Mouse (Mus musculus) telencephalon, adult 2 months (tissue): ENCODE measurements around the gene Rapgef2.

Experiments used
- DNase-seq: peaks from one replicate; pipeline ENCODE4 v3.0.0-alpha.2; 2011; ENCODE audit warnings: low read depth, low spot score

Rapgef2 gene

GRCm38 (mm10) chr3:79028153-79028878 lies 258.0 kb downstream of the Rapgef2 start:
- no peak for DNase-seq

GRCm38 (mm10) chr3:79025983-79026382 lies 260.3 kb downstream of the Rapgef2 start:
- no peak for DNase-seq

- DNase-seq: peak; percentile 75
Measured at GRCm38 (mm10) chr3:79023735-79024328, 262.5 kb downstream of the Rapgef2 start.

- no peak for DNase-seq
Measured at GRCm38 (mm10) chr3:79022690-79023089, 263.6 kb downstream of the Rapgef2 start.

GRCm38 (mm10) chr3:79017440-79017839 lies 268.9 kb downstream of the Rapgef2 start:
- DNase-seq: no peak

- no peak for DNase-seq
Measured at GRCm38 (mm10) chr3:79016830-79017229, 269.5 kb downstream of the Rapgef2 start.

- peak; percentile 89 for DNase-seq
Measured at GRCm38 (mm10) chr3:79015621-79016474, 270.5 kb downstream of the Rapgef2 start.
